Mouse (Mus musculus): ENCODE results near the gene Kcnip2.
"Not testable (repeated sequence)": the region's sequence is repeated elsewhere in the genome, so short reads cannot be mapped to it uniquely, and the experiment has no call there.

DNA sequence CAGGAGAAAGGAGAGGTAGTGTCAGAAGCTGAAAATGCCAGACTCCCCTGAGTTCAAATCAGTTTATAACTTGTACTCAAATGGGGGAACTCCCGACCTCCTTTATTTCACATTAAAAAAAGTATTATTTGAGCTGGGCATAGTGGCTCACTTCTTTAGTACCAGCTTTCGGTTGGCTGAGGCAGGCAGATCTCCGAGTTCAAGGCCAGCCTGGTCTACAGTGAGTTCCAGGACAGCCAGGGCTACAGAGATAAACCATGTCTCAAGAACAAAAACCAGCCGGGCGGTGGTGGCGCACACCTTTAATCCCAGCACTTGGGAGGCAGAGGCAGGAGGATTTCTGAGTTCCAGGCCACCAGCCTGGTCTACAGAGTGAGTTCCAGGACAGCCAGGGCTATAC lies 10.0 kb downstream of the Kcnip2 start:
- TF ChIP-seq CTCF (IDR thresholded peaks at IDR 0.05; ENCODE audit: control insufficient read depth, insufficient read depth, insufficient read length); MAX (IDR thresholded peaks at IDR 0.05); MYOD1 (IDR thresholded peaks at IDR 0.05; ENCODE audit: control insufficient read depth, insufficient read length, low read depth); CEBPB (IDR thresholded peaks at IDR 0.05; ENCODE audit: low read depth); USF1 (IDR thresholded peaks at IDR 0.05; ENCODE audit: low read depth); FOSL1 (IDR thresholded peaks at IDR 0.05; ENCODE audit: insufficient read depth, low read length, poor library complexity, severe bottlenecking): not testable (repeated sequence)

All from C2C12 (cell line).